Mouse (Mus musculus): ENCODE data around the gene C1qa.

Gene C1qa

DNA sequence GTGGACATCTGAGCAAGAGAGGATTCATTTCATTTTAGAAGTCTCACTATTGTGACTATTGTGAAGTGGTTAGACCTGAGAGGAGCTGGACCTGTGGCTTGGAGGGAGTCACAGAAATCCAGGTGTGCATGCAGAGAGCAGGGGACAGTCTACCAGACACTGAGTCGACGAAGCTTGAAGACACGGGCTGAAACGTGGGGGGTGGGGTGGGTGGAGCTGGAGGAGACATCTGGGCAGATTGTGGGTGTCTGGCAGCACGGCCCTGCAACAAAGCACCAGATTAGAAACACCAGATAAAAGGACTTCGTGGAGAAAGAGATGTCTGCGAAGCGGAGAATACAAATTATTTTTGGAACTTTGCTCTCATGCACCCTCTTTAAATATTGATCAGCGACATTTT is 35.1 kb downstream of the C1qa start:
- no peak for DNase-seq (ENCODE audit: low read depth, low spot score)

DNA sequence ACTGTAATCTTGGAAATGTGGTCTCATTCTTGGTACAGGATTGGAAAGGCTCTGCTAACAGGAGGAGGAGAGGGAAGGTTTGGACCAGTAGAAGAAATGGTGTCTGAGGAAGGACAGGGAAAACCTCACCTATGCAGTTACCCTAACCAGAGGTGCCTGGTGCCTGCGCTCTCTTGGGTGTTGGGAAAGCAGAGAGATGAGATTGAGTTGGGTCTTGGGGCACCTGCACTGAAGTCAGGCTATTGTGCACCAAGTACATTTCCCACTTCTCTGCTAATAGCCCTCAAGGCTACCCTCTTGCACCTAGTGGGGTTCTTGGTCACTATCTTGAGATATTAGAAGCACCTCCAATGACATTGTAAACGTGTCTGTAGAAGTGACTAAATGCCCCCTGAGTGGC is 36.2 kb downstream of the C1qa start:
- no peak for DNase-seq (ENCODE audit: low read depth, low spot score)

DNA sequence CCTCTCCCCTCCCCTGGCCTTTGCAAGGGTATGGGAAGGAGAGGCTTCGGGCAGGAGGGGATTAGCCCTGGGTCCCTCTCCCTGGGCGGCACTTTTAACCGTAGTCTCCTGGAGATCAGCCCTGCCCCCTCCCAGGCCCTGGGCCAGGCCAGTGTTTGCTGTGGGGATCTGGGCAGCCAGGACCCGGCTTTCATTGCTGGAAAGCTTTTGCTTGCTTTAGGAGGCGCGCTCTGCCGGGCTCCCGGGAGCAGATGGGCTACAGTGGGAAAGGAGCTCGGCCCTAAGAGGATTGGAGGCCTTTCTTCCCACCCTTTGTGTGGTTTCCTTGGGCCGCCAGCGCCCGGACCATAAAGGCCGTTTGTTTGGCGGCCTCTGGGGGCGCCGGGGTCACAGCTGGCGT is 36.8 kb downstream of the C1qa start:
- no peak for DNase-seq (ENCODE audit: low read depth, low spot score)

GRCm38 (mm10) chr4:136860022-136860421 is 38.6 kb downstream of the C1qa start:
- DNase-seq (ENCODE audit: low read depth, low spot score) = no peak

DNA sequence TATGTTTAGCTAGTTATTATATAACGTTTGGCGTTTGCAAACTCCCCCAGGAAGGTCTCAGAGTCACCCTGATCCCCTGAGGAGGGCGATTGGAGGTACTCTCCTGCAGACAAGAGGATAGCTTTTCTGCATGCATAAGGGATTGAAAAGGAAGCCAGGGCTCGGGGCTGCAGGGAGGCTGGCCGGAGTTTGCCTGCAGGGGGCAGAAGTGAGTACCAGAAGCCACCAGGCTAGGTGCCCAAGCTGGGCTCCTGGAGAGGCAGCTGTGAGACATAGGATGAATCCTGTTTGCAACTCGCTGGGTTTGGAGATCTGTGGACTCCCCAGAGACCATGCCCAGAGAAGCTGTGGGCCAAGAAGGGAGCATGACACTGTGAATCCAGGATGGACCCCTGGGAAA is 43.5 kb downstream of the C1qa start:
- DNase-seq (ENCODE audit: low read depth, low spot score) = no peak

DNA sequence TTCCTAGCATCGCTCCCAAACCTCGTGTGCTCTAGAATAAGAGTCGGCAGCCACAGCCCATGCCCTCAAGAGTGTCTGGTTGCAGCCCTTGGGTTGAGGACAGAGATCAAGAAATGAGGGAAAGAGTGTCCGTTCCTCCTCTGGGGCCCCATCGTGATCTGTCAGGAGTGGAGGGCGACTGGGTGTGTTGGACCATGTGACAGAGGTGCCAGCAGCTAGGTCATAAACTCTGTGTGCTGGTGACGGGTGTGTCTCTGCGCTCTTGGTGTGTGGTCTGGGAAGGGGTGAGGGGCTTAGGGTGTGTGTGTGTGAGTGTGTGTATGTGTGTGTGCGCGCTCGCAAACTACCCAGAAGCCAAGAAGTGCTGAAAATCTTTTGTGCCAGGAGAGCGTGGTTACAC is 45.6 kb downstream of the C1qa start:
- DNase-seq (ENCODE audit: low read depth, low spot score) = no peak

DNA sequence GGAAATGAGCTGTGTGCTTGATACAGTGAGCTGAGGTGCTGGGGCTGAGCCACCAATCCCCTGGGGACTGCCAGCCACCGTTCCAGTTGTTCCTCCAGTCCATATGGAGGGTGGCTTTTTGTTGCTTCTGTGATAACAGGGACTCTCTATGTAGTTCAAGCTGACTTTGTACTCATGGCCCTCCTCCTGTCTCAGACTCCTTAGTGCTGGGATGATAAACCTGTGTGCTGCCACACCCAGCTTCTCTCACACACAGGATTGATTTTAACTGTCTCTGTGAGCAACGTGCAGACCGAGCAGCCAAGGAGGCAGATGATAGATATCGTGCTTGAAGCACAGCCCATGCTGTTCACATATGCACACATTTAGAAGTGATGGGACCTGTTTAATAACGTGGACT is 46.5 kb downstream of the C1qa start:
- no peak for DNase-seq (ENCODE audit: low read depth, low spot score)

- no peak for DNase-seq (ENCODE audit: low read depth, low spot score)
Measured at GRCm38 (mm10) chr4:136848565-136848964, 50.0 kb downstream of the C1qa start.

DNA sequence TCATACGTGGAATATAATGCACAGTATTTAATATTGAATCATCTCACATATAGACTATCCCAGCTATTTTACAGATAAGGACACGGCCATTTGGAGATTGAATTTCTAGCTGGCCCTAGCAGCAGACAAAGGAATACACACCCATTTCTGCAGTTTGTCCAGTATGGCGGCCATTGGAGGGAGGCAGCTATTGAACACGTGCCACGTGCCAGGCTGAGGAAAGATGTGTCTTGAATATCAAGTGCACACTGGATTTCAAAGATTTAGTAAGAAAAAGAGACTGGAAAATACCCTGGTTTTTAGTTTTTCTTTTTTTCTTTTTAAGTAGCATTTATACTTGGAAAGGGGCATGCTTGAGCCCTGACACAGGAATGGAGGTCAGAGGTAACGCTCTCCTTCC is 51.4 kb downstream of the C1qa start:
- no peak for DNase-seq (ENCODE audit: low read depth, low spot score)

Measured in CD4-positive helper T cell, adult 2 months (primary cell).